Mouse (Mus musculus) thymus, adult 18-20 months (tissue): Measurements from ENCODE around the gene Ascl2.

Experiments used
- DNase-seq, 2 experiments: peaks; one replicate each; pipeline ENCODE4 v3.0.0; 2022; ENCODE audit warnings: mixed read lengths in 2 of 2

The Ascl2 gene

DNA sequence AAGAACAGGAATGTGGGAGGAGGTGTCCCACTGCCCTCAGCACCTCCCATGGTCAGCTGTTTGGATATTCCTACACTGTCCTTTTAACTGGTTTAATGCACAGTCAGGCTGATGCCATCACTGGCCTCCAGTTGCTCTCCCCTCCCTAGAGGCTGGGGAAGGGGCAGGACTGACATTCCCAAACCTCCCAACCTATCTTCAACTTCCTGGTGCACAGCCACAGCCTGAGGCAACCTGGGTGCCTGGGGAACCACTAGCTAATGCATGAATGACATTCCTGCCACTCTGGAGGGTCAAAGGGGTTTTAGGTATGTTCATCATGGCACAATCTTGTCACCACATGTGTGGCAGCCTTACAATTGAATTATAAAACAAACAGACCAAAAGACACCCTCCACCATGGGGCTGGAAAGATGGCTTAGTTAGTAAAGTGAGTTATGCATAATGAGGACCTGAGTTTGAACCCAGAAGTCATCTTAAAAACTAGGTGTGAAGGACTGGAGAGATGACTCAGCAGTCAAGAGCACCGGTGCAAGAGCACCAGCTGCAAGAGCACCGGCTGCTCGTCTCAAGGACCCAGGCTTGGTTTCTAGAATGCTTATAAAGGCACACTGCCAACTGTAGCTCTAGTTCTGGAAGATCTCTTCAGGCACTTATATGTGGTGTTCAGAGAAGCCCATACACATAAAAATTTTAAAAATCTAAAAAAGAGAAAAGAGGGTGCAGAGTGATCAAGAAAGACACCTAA lies 28.5 kb upstream of the Ascl2 start:
- no peak for DNase-seq

DNA sequence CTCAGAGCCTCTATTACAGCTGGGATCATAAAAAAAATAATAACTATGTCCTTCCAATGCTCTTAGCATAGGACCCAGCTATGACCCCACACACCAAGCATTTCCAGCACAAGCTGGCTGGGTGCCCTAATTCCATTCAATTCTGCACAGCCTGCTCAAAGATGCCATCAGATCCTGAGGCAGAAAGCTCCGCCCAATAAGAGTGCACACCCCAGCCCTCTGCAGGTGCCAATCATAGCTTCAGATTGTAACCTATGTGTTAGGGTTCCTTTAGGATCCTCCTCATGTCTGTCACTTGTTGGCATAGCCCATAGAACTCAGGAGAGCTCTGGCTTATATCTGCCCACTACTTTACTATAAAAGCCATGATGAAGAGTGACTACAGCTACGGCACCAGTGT lies 27.9 kb upstream of the Ascl2 start:
- DNase-seq = no peak

DNA sequence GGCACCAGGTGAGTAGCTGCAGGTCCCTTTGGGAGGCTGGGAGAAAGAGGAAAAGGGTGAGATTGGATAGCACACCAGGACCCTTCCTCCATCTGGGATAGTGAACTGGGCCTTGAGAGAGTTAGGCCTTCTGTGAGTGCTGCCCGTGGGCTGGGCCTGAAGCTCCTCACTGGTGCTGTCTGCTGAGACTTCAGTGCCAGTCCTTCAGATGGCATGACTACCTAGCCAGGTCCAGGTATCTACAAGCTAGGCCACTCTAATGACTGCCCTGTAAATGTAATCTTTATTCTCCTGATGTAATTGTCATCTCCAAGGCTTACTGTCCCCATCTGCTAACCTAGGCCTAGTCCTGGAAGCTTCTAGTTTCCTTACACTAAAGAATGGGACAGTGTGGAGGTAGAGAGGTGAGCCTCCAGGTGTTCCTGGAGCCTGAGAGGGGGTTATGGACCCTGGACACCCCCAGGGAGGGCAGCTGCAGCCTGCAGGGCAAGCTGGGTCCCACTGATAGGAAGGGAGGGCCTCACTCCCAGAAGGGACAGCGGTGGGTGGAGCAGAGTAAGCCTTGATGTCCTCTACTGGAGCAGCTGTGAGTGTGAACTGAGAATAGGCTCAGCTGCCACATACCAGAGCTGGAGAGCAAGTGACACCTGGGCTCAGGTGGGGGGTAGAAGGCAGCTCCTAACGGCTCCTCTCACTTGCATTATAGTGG lies 26.7 kb upstream of the Ascl2 start:
- no peak for DNase-seq

DNA sequence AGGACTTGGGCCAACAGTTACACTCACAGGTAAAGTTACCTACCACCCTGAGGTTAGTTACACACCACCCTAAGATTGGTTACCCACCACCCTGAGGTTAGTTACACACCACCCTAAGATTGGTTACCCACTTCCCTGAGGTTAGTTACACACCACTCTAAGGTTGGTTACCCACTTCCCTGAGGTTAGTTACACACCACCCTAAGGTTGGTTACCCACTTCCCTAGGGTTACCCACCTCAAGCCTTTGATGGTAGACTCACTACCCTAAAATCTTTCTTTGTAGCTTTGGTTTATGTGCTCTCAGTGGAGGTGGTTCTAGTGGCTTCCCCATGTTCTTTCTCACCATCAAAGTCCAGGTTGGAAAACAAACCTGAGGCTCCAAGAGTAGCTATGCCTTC lies 25.9 kb upstream of the Ascl2 start:
- DNase-seq = no peak

DNA sequence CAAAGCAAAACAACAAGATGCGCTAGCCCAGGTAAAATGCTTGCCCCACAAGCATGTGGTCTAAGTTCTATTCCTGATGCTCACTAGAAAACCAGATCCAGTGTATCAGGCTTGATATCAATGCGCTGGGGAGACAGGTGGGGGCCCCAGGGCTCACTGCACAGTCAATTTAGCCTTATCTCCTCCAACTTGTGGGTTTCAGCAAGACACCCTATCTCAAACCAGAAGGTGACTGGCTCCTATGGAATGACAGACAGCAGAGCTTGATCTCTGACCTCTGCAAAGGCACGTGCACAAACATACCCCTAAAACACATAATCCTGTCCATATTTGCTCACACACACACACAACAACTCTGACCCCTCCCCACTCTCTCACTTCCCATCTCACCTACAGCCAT lies 18.7 kb upstream of the Ascl2 start:
- DNase-seq = no peak

DNA sequence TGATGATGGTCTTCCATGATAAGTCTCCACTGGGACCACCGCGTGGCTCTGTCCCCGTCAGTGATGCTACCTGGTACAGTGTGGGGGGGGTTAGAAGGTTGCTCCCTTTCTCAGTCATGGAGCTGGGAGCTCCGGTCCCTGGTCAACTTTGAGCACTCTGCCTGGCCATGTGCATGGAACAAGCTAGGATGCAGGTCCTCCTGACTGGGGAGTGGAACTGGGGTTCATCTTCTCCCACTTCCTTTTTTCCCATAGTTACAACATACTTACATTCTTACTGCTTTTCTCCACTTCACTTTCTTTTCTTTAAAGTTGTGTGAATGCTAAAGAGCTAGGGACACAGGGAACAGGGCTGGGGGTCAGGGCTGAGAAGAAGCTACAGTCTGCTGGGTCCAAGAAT lies 16.1 kb upstream of the Ascl2 start:
- DNase-seq = no peak

DNA sequence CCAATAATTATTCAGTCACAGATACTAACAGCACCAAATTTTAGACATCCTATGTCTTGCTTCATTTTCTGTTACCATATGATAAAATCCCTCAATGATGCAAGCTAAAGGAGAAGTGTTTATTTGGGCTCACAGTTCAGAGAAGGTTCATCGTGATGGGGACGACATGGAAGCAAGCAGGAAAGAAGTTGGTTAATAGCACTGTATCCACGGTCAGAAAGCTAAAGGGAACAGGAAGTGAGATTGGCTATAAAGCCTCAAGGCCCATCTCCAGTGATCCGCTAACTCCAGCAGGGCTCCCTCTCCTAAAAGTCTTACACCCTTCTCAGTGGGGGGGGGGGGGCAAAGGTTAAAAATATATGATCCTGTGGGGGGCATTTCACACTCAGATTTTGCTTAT lies 12.8 kb upstream of the Ascl2 start:
- no peak for DNase-seq

DNA sequence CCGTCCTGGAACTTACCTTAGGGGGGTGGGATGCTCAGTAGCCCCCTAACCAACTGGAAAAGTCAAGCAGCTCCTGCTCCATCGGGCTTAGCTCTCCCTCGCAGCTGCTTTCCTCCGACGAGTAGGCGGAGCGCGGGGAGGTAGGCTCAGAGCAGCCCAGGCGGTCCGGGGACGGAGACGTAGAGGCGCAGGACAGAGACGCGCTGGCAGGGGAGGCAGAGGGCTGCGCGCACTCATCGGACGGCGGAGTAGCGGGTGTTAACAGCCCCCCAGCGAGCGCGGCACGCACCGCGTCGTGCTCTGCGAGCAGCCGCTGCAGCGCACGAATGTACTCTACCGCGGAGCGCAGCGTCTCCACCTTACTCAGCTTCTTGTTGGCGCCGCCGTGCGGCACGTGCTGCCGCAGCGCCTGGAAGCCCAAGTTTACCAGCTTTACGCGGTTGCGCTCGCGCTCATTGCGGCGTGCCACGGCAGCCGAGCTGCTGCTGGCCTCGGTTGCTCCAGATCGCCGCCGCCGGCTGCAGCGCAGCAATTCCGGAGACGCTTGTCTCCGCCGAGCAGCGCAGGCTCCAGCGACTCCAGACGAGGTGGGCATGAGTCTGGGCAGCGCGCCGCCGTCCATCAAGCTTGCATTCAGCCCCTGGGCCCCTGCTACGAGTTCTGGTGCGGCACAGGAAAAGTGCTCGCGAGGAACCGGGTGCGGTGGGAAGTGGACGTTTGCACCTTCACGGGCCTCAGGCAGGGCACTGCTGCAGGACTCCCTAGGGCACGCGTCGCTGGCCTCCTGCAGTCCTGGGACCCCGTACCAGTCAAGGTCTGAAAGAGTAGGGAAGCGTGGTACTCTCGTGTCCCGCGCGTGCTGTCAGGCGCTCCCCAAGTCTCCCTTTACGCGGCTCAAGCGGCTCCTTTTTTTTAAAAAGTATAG lies 918 bp downstream of the Ascl2 start:
- DNase-seq = no peak

DNA sequence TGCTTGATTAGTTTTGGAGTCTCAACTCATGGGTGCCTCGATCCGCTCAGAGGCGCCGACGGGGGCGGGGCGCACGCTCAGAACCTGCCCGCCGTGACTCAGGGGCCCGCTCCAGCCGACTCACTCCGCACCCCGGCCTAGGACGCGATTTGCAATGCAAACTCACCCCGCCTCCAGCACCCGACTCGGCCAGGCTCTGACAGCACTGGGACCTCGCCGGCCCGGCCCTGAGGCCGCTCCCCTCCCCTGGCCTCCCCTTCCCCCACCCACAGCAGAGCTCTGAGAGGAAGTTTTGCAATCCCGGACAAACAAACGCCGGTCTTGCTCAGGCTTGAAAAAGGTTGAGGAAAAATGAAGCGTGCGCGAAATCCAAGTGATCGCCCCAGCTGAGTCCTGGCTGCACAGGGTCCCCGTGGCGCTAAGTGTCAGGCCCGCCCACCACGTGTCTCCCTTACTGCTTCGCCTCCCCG lies 1.6 kb downstream of the Ascl2 start:
- DNase-seq = no peak

DNA sequence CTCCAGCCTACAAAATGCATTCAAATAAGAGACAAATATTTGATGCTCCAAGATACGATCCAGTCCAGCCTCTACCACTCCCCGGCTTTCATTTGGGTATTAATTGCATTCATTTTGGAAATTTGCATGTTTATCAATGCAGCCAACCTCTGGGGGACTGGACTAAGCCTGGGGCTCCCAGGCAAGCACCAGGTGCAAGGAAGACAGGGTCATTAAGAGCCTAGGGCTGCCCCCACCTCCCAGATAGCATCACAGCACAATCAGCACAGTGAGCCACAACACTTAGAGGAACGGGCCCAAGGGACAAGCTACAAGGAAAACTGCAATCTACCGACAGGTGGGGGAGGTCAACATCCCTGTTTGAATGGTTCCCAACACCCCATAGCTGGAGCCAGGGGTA lies 9.3 kb downstream of the Ascl2 start:
- DNase-seq = no peak

DNA sequence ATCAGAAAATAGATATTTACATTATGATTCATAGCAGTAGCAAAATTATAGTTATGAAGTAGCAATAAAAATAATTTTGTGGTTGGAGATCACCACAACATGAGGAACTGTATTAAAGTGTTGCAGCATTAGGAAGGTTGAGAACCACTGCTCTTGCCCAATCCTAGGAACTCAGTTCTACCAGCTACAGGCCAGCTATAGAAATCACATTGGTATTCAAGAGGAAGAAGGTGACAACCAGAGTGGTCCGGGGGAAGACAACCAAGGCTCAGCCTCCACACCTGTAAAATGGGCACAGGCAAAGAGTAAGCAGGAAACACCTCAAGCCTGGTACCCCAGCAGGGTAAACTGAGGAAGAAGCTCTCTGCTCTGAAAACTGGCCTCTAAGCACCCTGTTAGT lies 10.2 kb downstream of the Ascl2 start:
- DNase-seq = no peak

DNA sequence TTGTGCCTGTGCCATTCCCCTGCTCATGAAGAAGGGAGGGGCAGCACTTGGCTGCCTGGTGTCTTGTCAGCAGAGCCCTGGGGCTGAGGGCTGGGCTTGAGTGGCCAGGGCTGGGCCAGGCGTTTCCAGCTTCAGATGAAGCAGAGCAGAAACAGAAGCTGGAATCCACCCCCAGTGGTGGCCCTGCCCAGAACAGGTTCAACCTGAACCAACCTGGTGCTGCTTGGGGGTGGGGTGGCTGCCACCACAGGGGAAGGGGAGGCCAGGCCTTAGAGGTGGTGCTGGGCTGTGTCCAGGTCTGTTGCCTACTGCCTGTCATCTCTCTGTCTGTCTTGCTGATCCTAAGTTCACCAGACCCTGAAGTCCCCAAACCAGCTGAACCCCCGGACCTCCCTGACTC lies 13.0 kb downstream of the Ascl2 start:
- DNase-seq = no peak

DNA sequence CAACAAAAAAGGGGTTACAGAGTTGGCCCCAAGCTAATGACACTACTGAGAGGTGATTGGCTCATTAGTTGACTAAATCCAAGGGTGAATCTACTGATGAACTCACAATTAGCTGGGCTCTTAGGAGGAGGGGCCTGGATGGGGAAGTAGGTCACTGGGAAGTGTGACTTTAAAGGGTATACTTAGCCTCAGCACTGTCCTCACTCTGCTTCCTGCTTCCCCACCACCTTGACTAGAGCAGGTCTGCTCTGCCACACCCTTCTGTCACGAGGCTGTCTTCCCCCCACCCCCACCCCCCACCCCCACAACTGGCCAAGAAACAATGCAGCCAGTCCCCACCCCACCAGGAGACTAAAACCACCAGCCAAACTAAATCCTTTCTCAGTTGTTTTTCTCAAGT lies 19.5 kb downstream of the Ascl2 start:
- DNase-seq = no peak

DNA sequence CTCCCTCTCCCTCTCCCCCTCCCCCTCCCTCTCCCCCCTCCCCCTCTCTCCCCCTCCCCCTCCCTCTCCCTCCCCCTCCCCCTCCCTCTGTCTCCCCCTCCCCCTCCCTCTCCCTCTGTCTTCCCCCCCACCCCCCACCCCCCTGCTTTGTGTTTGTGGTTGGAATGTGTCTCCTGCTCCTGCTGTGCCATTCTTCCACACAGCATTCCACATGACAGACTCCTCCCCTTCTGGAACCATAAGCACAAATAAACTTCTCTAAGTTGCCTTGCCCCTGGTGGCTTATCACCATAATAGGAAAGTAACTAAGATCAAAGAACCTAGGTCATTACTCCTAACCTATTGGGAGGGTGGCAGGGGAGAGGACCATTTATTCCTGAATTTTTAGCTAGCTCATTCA lies 31.4 kb downstream of the Ascl2 start:
- DNase-seq = no peak

DNA sequence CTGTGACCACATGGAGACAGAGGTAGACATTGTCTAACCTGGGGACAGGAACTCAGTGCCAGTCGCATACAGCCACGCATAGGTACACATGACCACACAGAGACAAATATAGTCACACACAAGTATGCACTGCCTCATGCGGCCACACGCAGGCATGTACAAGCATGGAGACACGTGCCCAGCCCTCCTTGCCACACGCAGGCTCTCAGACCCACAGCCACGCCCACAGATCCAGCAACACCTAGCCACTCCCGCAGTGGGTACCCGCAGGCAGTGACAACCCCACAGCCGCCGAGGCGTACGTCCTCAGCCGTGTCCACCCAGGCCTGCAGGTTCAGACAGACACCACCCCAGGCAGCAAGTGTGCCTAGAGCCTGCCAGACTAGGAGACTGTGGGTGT lies 33.4 kb downstream of the Ascl2 start:
- DNase-seq = no peak

DNA sequence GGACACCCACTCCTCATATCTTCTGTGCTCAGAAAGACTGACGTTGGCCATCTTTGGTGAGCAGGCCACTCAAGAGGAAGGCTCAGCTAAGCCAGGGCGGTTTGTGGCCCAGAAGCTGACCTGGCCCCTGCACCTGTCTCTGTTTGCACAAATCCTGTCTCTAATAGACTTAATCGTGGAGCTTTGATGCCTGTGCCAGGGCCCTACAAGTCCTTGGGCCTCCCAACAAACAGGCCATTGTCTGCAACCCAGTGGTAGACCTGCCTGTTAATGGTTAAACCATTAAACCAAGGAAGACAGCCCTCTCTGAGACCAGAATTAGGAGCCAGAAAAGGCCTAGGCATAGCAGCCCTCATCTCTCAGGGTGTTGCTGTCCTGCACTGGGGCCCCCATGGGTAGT lies 36.6 kb downstream of the Ascl2 start:
- no peak for DNase-seq

DNA sequence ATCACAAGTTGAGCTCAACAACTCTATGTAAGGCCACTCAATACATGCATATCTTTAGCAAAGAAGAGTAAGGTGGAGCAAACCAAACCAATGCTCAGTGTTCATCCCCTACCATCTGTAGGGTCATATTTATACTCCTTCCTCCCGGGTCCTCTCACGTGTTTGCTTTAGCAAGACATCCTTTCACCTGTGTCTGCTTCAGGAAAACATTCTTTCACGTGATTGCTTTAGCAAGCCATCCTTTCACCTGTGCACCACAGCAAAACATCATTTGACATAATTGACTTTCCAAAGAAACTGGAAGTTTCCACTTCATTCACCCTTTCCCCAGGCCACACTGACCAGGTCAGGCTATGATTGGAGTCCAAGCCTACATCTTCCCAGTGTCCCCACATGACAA lies 38.0 kb downstream of the Ascl2 start, which contains the start of gene Th:
Th (minus strand) TSS at position 101 of the 400 bp plus-strand sequence.
- no peak for DNase-seq

DNA sequence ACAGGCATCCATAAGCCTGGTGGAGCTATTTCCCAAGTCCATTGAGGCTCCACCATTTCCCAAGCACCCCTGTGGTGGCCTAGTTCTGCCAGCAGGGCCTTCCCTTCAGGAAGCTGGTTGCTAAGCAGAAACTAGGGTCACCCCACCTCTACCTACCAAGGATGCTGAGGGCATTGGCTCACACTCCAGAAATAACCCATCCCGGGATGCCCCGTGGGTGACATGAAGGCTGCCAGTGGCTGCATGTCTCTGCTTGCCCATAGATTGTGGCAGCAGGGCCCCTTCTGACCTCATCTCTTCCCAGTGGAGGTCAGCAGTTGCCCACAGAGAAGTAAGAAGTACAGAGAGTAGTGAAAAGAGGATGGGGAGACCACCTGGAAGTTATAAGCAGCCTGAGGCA lies 39.5 kb downstream of the Ascl2 start:
- DNase-seq = no peak

DNA sequence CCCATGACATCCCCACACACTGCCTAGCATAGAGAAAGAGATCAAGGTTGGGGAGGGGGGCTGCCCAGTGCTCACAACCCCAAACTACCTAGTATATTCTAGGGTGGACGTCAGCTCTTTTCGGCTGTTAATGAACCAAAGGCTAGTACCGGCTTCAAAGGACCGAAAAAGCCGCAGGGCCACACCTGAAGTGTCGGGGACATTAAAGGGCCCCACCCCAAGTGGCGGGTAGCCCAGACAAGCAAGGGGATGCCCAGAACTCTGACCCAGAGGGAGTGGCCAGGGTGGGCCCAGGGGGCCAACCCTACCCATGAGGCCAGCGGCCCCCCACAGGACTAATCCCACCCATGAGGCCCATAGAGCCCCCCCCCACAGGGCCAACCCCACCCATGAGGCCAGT lies 41.8 kb downstream of the Ascl2 start:
- no peak for DNase-seq

DNA sequence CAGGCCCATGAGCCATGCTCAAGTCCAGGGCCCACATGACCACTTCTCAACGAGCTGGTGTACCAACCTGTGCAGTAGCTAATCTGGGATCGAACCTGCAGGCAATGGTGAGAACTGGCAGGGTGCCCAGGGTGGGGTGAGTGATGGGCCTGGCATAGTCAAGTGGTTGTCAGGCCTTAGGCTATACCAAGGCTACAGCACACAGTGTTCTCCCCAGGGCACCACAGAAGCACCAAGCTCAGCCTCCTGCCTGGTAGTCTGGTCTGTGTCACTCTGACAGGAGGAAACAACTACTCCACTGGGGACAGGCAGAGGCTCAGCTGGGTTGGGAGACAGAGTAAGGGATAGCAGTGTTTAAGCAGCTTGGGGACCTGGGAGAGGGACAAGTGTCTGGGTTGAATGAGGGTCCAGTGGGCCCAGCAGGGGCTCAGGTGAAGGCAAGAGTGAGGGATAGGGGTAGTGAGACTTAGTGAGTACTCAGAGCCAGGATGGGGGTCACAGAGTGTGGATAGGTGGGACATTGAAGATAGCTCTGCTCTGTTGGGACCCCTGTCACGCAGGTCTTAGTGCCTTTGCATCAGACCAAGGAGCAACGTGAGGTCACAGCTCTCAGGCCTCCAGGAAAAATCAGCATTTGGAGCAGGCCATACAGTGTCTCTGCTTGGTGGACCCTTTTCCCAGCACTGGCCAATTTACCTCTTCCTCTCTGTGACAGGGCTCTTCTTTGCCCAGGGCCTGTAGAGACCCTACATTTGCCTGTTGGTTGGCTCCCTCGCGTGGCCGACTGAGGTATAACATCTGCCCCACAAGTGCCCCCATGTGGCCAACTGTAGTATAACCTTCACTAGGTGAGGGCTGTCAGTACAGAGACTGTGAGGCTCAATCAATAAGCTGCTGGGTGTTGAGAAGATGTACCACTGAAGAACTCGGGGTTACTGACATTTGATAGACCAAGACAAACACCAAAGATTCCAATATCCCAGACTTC lies 50.1 kb downstream of the Ascl2 start:
- DNase-seq = peak; percentile 47 to 49

DNA sequence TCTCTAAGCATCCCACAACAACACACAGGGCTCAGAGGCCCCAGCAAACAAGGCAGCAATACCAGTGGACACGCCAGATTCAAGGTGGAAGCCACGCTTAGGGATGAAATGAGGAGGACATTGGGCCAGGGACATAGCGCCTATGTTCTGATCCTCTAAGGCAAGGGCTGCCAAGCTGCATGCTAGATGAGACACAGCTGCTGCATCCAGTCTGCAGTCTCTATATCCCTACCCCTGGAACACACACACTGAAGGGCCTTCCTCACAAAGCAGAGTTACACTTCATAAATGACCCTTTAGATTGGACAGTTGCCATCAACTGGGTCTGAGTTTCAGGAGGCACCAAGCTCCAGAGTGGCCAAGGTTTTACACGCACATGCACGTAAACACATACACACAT lies 51.4 kb downstream of the Ascl2 start:
- DNase-seq = no peak
